Mouse (Mus musculus) myocyte (in vitro differentiated cells): ENCODE results near the gene Pam.

Experiments used
- E2F4 ChIP-seq: IDR thresholded peaks from one replicate; pipeline ENCODE4 v1.6.1; 2011; ENCODE audit warnings: mild to moderate bottlenecking, control low read depth, moderate library complexity; ENCODE audit not compliant: insufficient read depth
- MAX ChIP-seq: IDR thresholded peaks from one replicate; pipeline ENCODE4 v1.6.1; 2011; ENCODE audit warnings: low read depth, mild to moderate bottlenecking, control low read depth
- MYOD1 ChIP-seq, 3 experiments: IDR thresholded peaks; one replicate each; pipeline ENCODE4 v1.6.1; 2011; ENCODE audit warnings: control low read depth in 2 of 3, low read depth in 2 of 3, mild to moderate bottlenecking in 2 of 3, moderate library complexity in 1 of 3; ENCODE audit not compliant: insufficient read length in 2 of 3, control insufficient read depth in 1 of 3
- MYOG ChIP-seq, 3 experiments: IDR thresholded peaks; one replicate each; pipeline ENCODE4 v1.6.1; 2011; ENCODE audit warnings: control low read depth in 2 of 3, low read depth in 2 of 3, mild to moderate bottlenecking in 2 of 3; ENCODE audit not compliant: insufficient read length in 2 of 3, control insufficient read depth in 1 of 3, insufficient read depth in 1 of 3
- POLR2A ChIP-seq: IDR thresholded peaks from one replicate; pipeline ENCODE4 v1.6.1; 2011; ENCODE audit warnings: low read depth, mild to moderate bottlenecking, control low read depth, moderate library complexity; ENCODE audit not compliant: insufficient read length
- POLR2AphosphoS2 ChIP-seq: IDR thresholded peaks from one replicate; pipeline ENCODE4 v1.6.1; 2011; ENCODE audit warnings: low read depth, control low read depth; ENCODE audit not compliant: insufficient read length
- TCF12 ChIP-seq: IDR thresholded peaks from one replicate; pipeline ENCODE4 v1.6.1; 2011; ENCODE audit warnings: mild to moderate bottlenecking, control low read depth; ENCODE audit not compliant: poor library complexity, insufficient read depth, severe bottlenecking

DNA sequence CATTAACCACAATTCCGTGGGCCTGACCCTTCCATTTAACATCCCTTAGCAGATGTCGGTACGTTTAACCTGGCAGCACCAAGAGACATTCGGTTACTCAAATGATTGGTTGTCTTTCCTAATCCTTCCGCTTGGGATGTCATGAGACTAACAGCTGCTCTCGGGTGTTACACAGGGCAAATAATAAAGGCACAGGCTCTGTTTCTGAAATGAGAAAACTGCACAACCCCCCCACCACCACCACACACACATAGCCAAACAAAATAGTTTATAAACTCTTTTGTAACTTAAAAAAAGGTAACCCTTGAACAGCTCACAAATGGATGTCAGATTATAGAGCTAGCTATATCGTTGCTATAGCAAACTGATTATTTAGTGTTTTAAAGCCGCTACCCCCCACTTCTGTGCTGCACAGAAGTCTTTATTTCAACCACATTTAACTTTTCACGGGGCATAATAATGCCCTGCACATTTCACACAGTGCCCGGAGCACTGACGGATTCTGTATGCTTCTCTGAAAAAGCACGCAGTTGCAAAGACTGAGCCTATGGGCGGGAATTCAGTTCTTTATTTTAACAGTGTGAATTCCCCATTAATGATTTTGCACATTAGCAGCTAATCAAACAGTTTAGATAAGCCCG lies 246.7 kb downstream of the Pam start:
- TF ChIP-seq MYOD1 (IDR thresholded peaks at IDR 0.05; ENCODE audit: control insufficient read depth in 1 of 3, insufficient read length in 2 of 3, low read depth in 2 of 3) (no peak), TCF12 (no peak), MAX (no peak), POLR2A (no peak), POLR2AphosphoS2 (no peak), MYOG (IDR thresholded peaks at IDR 0.05; ENCODE audit: control insufficient read depth in 1 of 3, insufficient read depth in 1 of 3, insufficient read length in 2 of 3, low read depth in 2 of 3) (no peak), E2F4 (no peak)
